Mouse (Mus musculus) liver (tissue): ENCODE measurements around the gene Gm28043.
"Not testable (repeated sequence)": the region's sequence is repeated elsewhere in the genome, so short reads cannot be mapped to it uniquely, and the experiment has no call there.

ENCODE experiments used
- DNase-seq: peaks from one replicate; pipeline ENCODE4 v3.0.0-alpha.2; 2020; ENCODE audit warnings: mixed read lengths

Gm28043 gene

DNA sequence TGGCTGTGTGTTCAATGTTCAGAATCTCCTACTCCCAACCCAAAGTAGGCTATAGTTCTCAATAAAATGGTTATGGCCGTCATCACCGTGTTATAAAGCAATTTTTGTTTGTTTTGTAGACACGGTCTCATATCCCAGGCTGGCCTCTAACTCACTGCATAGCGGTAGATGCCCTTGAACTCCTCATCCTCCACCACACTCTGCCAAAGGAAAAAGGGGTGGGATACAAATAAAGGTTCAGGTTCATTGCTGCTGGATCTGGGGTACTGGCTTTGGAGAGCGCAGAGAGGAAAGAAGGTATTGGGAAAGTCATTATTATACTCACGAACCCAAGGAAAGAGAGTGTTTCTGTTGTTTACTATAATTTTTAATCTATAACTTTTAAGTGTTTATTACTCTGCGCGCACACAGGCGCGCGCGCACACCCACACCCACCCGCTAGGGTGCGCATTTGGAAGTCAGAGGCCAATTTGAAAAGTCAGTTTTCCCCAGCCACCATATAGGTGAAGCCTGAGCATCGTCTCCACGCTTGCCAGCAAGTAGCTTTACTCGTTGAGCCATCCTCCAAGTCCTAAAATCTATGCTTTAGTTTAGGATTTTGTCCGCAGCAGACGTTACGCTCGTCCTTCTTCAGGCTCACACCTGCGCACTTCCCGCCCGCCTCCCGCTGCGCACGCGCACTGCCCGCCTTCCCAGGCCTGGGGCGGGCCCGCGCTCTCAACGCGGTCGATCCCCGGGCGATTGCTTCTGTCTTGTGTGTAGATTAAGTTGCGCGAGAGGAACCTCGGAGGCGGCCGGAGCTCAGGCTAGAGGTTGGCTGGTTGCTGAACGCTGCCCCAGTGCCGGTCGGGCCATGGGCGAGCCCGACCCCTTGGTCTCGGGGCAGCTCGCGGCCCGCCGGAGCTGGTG lies at the start of gene Gm28043, which contains the start of gene Rnf8:
Gene Gm28043, plus strand, starts transcription at position 762 of the 909 bp plus-strand sequence.
Gene Rnf8, plus strand, starts transcription at position 676 of the 909 bp plus-strand sequence.
- peak; percentile 95 for DNase-seq

- DNase-seq = no peak
Measured at GRCm38 (mm10) chr17:29565521-29565920, 49.2 kb upstream of the Gm28043 start.

DNA sequence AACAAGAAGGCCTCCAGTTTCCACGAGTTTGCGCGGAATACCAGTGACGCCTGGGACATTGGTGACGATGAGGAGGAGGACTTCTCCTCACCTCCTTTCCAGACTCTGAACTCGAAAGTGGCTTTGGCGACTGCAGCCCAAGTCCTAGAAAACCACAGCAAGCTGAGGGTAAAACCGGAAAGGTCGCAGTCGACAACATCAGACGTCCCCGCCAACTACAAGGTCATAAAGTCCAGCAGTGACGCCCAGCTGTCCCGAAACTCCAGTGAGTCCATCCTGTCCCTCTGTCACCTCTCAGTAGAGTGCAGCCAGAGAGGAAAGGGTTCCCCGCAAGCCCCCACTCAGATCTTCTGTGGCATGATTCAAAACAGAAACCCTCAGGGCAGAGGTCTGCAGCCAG lies 46.2 kb upstream of the Gm28043 start:
- no peak for DNase-seq

DNA sequence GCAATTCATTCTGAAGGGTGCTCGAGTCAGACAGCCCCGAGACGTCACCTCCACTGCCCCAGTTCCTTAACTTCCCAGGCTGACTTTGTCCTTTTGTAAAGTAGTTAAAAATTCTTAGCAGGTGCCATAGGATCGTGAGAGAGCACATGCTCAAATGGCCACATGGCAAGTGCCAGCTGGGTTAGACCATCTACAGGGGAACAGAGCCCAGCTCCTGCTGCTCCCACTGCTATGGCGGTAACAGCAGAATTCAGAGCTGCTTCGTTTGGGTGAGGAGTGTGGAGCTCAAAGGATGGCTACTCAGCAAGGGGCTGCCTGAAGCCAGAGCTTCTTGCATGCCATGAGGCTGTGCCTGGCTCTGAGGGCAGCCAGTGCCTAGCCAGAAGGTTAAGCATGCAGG lies 44.8 kb upstream of the Gm28043 start:
- DNase-seq = no peak

- no peak for DNase-seq
Measured at GRCm38 (mm10) chr17:29579579-29580126, 35.0 kb upstream of the Gm28043 start.

- DNase-seq = no peak
Measured at GRCm38 (mm10) chr17:29583569-29583968, 31.1 kb upstream of the Gm28043 start.

DNA sequence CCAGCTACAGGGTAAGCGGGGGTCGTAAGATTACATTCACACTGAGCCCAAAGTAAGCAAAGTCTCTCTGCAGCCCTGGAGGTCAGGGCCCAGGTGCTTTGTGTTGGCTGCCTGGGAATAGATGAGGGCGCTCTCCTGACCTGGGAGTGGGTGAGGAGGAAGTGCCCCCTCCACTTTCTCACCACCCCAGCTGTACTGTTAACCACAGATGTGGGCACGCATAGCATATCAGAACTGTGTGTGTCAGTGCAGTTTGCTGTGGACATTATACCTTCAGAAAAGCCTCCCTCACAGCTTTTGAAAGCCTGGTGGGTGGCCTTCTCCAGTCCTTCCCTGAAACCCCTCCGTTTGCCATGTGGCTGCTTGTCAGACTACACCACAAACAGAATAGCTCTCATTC lies 30.4 kb upstream of the Gm28043 start:
- DNase-seq = no peak

DNA sequence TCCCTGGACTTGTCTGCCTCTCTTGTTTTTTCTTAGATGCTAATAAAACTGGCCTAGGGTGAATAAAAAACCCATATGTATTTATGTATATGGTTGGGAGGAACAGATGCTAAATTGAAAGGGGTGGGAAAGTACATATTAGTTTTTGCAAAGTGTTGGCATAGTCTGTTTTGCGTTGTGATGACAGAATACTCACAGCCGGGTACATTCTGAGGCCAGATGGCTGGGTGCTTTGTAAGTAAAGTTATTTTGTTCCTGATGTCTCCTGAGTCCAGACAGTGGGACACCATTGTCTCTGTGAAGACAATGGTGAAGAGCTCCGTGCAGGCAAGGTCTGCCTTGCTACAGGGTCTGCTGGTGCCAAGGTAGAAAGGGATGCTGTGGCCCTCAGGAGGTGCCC lies 29.9 kb upstream of the Gm28043 start:
- no peak for DNase-seq

DNA sequence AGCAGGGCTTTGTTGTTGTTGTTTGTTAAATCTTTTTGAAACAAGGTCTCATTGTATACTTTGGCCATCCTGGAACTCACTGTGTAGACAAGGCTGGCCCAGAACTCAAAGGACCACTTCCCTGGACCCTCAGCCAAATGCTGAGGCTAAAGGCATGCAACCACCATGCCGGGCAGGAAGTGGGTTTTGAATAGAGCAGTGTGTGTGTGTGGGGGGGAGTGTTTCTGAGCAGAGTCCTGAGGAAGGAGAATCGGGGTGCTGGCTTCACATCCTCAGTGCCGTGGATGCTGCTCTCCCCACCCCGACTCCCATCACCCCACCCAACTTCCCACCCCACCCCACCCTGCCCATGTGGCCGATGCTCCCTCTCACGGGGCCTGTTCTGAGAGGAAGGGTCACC lies 29.2 kb upstream of the Gm28043 start:
- no peak for DNase-seq

GRCm38 (mm10) chr17:29586921-29587320 lies 27.8 kb upstream of the Gm28043 start:
- DNase-seq = no peak

- no peak for DNase-seq
Measured at GRCm38 (mm10) chr17:29589221-29589898, 25.3 kb upstream of the Gm28043 start.

- DNase-seq = no peak
Measured at GRCm38 (mm10) chr17:29595891-29596770, 18.5 kb upstream of the Gm28043 start.

GRCm38 (mm10) chr17:29596771-29597132 lies 17.9 kb upstream of the Gm28043 start:
- DNase-seq = no peak

- no peak for DNase-seq
Measured at GRCm38 (mm10) chr17:29599051-29599450, 15.6 kb upstream of the Gm28043 start.

- DNase-seq = no peak
Measured at GRCm38 (mm10) chr17:29599537-29599936, 15.1 kb upstream of the Gm28043 start.

DNA sequence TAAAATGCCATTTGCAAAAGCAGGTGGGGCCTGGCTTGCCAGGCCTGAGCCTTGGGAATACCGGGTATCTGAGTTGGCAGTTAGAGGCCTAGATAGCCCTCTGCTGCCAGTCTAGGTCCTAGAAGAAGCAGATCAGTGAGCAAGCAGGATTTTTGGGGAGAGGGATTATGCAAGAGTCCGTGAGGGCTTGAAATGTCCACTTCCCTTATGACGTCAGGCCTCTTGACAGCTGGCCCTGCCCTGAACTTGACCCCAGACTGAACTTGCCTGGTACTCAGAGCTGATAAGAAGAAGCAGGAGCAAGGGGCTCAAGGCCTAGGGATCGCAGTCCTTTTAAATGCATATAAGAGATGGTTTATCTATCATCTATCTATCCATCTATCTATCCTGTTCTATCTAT lies 13.3 kb upstream of the Gm28043 start:
- no peak for DNase-seq

DNA sequence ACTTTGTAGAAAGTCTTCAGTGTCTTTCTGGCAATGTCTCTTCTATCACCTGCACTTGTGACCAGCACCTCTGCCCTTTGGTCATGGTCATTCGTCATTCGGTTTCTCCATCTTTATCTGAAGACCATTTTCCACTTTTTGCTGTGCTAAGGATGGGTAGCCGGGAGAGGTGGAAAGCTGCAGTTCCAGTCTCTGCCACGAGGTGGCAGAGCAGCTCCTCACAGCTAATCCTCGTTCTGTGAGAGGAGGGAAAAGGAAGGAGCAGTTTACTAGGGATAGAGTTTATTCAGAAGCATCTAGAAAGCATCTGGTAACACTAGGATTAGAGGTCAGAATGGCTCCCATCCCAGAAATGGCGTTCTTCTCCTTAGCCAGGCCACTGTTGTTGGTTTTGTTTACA lies 11.4 kb upstream of the Gm28043 start:
- DNase-seq = peak; percentile 79

DNA sequence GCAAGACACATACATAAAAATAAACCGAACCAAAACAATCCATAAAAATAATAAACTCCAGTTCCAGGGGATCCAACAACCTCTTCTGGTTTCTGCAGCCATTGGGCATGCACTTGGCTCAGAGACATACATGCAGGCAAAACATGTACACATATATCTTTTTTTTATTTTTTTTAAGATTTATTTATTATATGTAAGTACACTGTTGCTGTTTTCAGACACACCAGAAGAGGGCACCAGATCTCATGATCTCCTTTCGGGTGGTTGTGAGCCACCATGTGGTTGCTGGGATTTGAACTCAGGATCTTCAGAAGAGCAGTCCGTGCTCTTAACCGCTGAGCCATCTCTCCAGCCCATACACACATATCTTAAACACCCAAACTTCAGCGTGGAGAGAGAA lies 1.2 kb upstream of the Gm28043 start:
- DNase-seq = not testable (repeated sequence)

DNA sequence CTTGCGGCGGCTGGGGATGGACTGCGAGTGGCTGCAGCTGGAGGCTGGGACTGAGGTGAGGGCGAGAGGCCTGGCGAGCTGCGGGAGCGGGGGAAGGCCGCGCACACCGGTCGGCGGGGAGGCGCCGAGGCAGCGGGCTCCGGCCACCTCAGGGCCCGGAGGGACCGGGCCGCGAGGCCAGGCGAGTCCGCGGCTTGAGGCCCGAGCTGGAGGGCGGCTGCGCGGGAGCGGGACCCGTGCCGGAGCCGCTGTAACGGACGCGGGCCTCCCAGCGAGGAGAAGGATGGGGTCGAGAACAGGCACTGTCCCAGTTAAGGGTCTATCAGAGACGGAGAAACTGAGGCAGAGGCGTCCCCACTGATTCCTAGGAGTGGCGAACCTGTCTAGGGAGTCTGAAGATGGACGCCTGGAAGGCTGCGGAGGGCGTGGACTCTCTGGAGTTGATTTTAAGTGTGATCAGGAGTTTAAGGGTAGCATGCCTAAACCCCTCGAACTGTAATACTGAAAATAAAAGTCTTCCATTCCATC lies 412 bp downstream of the Gm28043 start:
- peak; percentile 58 for DNase-seq

- DNase-seq = no peak
Measured at GRCm38 (mm10) chr17:29615616-29616015, 940 bp downstream of the Gm28043 start.

DNA sequence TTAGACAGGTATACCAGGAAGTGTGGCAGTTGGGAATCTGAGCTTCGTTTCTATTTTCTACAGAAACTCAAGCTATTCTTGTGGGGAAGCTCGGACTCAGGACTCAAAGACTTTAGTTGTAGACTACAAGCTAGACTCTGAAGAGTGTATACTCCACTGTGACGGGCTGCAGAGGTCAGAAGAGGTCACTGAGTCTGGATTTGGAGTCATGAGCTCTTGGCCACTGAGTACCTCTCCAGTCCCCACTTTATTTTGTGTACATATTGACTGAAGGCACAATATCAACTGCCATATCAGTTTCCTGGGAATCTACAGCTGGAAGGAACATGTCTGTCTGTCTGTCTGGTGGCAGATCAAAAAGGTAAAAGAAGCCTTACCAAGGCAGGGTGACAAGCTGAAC lies 4.6 kb downstream of the Gm28043 start:
- DNase-seq = no peak

- DNase-seq = no peak
Measured at GRCm38 (mm10) chr17:29623488-29623887, 8.8 kb downstream of the Gm28043 start.

GRCm38 (mm10) chr17:29627285-29627684 lies 12.6 kb downstream of the Gm28043 start:
- no peak for DNase-seq
